Mouse (Mus musculus): ENCODE results near the gene Kcnj9. TPM values are rescaled to one million over a fixed set of nuclear protein-coding genes. Genes with fewer than 3 reads are reported as not detected.
A peak's percentile ranks its signal among the peaks of the same experiment; 100 is the strongest.

The Kcnj9 gene
- polyA plus RNA-seq, 1 experiment from 2014 or later = 2.7 TPM

- 14% methylated on average over 6 of the region's 6 CpGs for WGBS
- no peak overlapping the region for H3K4me3 ChIP-seq (ENCODE audit: low read depth, low read length)
- no peak overlapping the region for H3K9ac ChIP-seq (replicated peaks; ENCODE audit: low read depth, low read length)
- H3K27ac ChIP-seq (ENCODE audit: low read depth, low read length) = no peak overlapping the region
- no peak for ATAC-seq (ENCODE audit: low read depth)
- no peaks in the 10 kb centered on the region for H3K36me3 ChIP-seq (ENCODE audit: control insufficient read depth, insufficient read depth, low read length)
- no peaks in the 10 kb centered on the region for H3K9me3 ChIP-seq (ENCODE audit: control insufficient read depth, low read length)
- H3K4me2 ChIP-seq (ENCODE audit: low read depth, low read length) = no peak overlapping the region
- no peaks in the 10 kb centered on the region for H3K4me1 ChIP-seq (ENCODE audit: control insufficient read depth, insufficient read depth, low read length)
- H3K27me3 ChIP-seq (ENCODE audit: control insufficient read depth, insufficient read depth, low read length) = no peaks in the 10 kb centered on the region
Observed at GRCm38 (mm10) chr1:172302851-172303250, 26.3 kb downstream of the Kcnj9 start.

GRCm38 (mm10) chr1:172302311-172302710 lies 26.8 kb downstream of the Kcnj9 start:
- 77% methylated on average over 3 of the region's 3 CpGs for WGBS
- no peak overlapping the region for H3K27ac ChIP-seq (ENCODE audit: low read depth, low read length)

GRCm38 (mm10) chr1:172301180-172301579 lies 27.9 kb downstream of the Kcnj9 start:
- no peak overlapping the region for H3K9ac ChIP-seq (replicated peaks; ENCODE audit: low read depth, low read length)
- ATAC-seq (ENCODE audit: low read depth) = peak; percentile 47; the same call in 1 of the 2 replicates
- no peaks in the 10 kb centered on the region for H3K36me3 ChIP-seq (ENCODE audit: control insufficient read depth, insufficient read depth, low read length)
- H3K27ac ChIP-seq (ENCODE audit: low read depth, low read length) = no peak overlapping the region
- H3K4me2 ChIP-seq (ENCODE audit: low read depth, low read length) = no peak overlapping the region
- no peak overlapping the region for H3K4me3 ChIP-seq (ENCODE audit: low read depth, low read length)
- H3K9me3 ChIP-seq (ENCODE audit: control insufficient read depth, low read length) = no peaks in the 10 kb centered on the region
- no peaks in the 10 kb centered on the region for H3K27me3 ChIP-seq (ENCODE audit: control insufficient read depth, insufficient read depth, low read length)
- no peaks in the 10 kb centered on the region for H3K4me1 ChIP-seq (ENCODE audit: control insufficient read depth, insufficient read depth, low read length)
- WGBS = 31% methylated on average over 12 of the region's 12 CpGs

More at GRCm38 (mm10) chr1:172302311-172302710, 26.8 kb downstream of the Kcnj9 start:
- no peaks in the 10 kb centered on the region for H3K4me1 ChIP-seq (ENCODE audit: control insufficient read depth, insufficient read depth, low read length)
- H3K4me2 ChIP-seq (ENCODE audit: low read depth, low read length) = no peak overlapping the region
- no peaks in the 10 kb centered on the region for H3K36me3 ChIP-seq (ENCODE audit: control insufficient read depth, insufficient read depth, low read length)
- no peaks in the 10 kb centered on the region for H3K27me3 ChIP-seq (ENCODE audit: control insufficient read depth, insufficient read depth, low read length)
- H3K9me3 ChIP-seq (ENCODE audit: control insufficient read depth, low read length) = no peaks in the 10 kb centered on the region
- no peak for ATAC-seq (ENCODE audit: low read depth)
- H3K9ac ChIP-seq (replicated peaks; ENCODE audit: low read depth, low read length) = no peak overlapping the region
- H3K4me3 ChIP-seq (ENCODE audit: low read depth, low read length) = no peak overlapping the region

GRCm38 (mm10) chr1:172300247-172300646 lies 28.9 kb downstream of the Kcnj9 start:
- no peaks in the 10 kb centered on the region for H3K4me1 ChIP-seq (ENCODE audit: control insufficient read depth, insufficient read depth, low read length)
- WGBS = 83% methylated on average over 5 of the region's 5 CpGs
- H3K36me3 ChIP-seq (ENCODE audit: control insufficient read depth, insufficient read depth, low read length) = no peaks in the 10 kb centered on the region
- no peaks in the 10 kb centered on the region for H3K9me3 ChIP-seq (ENCODE audit: control insufficient read depth, low read length)
- H3K4me2 ChIP-seq (ENCODE audit: low read depth, low read length) = no peak overlapping the region
- no peak overlapping the region for H3K9ac ChIP-seq (replicated peaks; ENCODE audit: low read depth, low read length)
- no peaks in the 10 kb centered on the region for H3K27me3 ChIP-seq (ENCODE audit: control insufficient read depth, insufficient read depth, low read length)
- no peak overlapping the region for H3K27ac ChIP-seq (ENCODE audit: low read depth, low read length)
- ATAC-seq (ENCODE audit: low read depth) = no peak
- H3K4me3 ChIP-seq (ENCODE audit: low read depth, low read length) = no peak overlapping the region

GRCm38 (mm10) chr1:172299528-172299927 lies 29.6 kb downstream of the Kcnj9 start:
- Histone ChIP-seq H3K27ac (ENCODE audit: low read depth, low read length) (no peak overlapping the region), H3K4me1 (ENCODE audit: control insufficient read depth, insufficient read depth, low read length) (no peaks in the 10 kb centered on the region)
- ATAC-seq (ENCODE audit: low read depth) = no peak

GRCm38 (mm10) chr1:172297611-172298537 lies 31.2 kb downstream of the Kcnj9 start, which contains the start of gene Atp1a2:
Atp1a2 (minus strand) TSS chr1:172298064.
- Histone ChIP-seq H3K9ac (replicated peaks; ENCODE audit: low read depth, low read length) (peak within 1 kb of the TSS; percentile 39), H3K9me3 (ENCODE audit: control insufficient read depth, low read length) (no peaks in the 10 kb centered on the region), H3K27ac (ENCODE audit: low read depth, low read length) (peak within 1 kb of the TSS; percentile 72), H3K4me1 (ENCODE audit: control insufficient read depth, insufficient read depth, low read length) (no peaks in the 10 kb centered on the region), H3K36me3 (ENCODE audit: control insufficient read depth, insufficient read depth, low read length) (no peaks in the 10 kb centered on the region), H3K4me3 (ENCODE audit: low read depth, low read length) (peak within 1 kb of the TSS; percentile 26), H3K4me2 (ENCODE audit: low read depth, low read length) (peak within 1 kb of the TSS; percentile 38), H3K27me3 (ENCODE audit: control insufficient read depth, insufficient read depth, low read length) (no peaks in the 10 kb centered on the region)
- 9% methylated on average over 15 of the region's 16 CpGs for WGBS
- ATAC-seq (ENCODE audit: low read depth) = peak; percentile 25; the same call in 1 of the 2 replicates

More at GRCm38 (mm10) chr1:172299528-172299927, 29.6 kb downstream of the Kcnj9 start:
- H3K27me3 ChIP-seq (ENCODE audit: control insufficient read depth, insufficient read depth, low read length) = no peaks in the 10 kb centered on the region
- H3K9me3 ChIP-seq (ENCODE audit: control insufficient read depth, low read length) = no peaks in the 10 kb centered on the region
- no peak overlapping the region for H3K4me2 ChIP-seq (ENCODE audit: low read depth, low read length)
- no peak overlapping the region for H3K9ac ChIP-seq (replicated peaks; ENCODE audit: low read depth, low read length)
- H3K36me3 ChIP-seq (ENCODE audit: control insufficient read depth, insufficient read depth, low read length) = no peaks in the 10 kb centered on the region
- WGBS = 63% methylated on average over 7 of the region's 7 CpGs
- no peak overlapping the region for H3K4me3 ChIP-seq (ENCODE audit: low read depth, low read length)

GRCm38 (mm10) chr1:172296816-172297510 lies 32.2 kb downstream of the Kcnj9 start:
- no peaks in the 10 kb centered on the region for H3K27me3 ChIP-seq (ENCODE audit: control insufficient read depth, insufficient read depth, low read length)
- no peak for ATAC-seq (ENCODE audit: low read depth)
- no peaks in the 10 kb centered on the region for H3K4me1 ChIP-seq (ENCODE audit: control insufficient read depth, insufficient read depth, low read length)
- peak overlapping the region; percentile 72 for H3K27ac ChIP-seq (ENCODE audit: low read depth, low read length)
- H3K36me3 ChIP-seq (ENCODE audit: control insufficient read depth, insufficient read depth, low read length) = no peaks in the 10 kb centered on the region
- WGBS = 69% methylated on average over 6 of the region's 6 CpGs
- H3K4me3 ChIP-seq (ENCODE audit: low read depth, low read length) = peak overlapping the region; percentile 26
- H3K4me2 ChIP-seq (ENCODE audit: low read depth, low read length) = peak overlapping the region; percentile 38
- no peaks in the 10 kb centered on the region for H3K9me3 ChIP-seq (ENCODE audit: control insufficient read depth, low read length)
- H3K9ac ChIP-seq (replicated peaks; ENCODE audit: low read depth, low read length) = peak overlapping the region; percentile 39

- Histone ChIP-seq H3K4me2 (ENCODE audit: low read depth, low read length) (peak overlapping the region; percentile 38; the same call in 1 of the 2 replicates), H3K36me3 (ENCODE audit: control insufficient read depth, insufficient read depth, low read length) (no peaks in the 10 kb centered on the region), H3K9me3 (ENCODE audit: control insufficient read depth, low read length) (no peaks in the 10 kb centered on the region), H3K9ac (replicated peaks; ENCODE audit: low read depth, low read length) (peak overlapping the region; percentile 21; the same call in 1 of the 2 replicates), H3K27ac (ENCODE audit: low read depth, low read length) (peak overlapping the region; percentile 72), H3K27me3 (ENCODE audit: control insufficient read depth, insufficient read depth, low read length) (no peaks in the 10 kb centered on the region), H3K4me3 (ENCODE audit: low read depth, low read length) (peak overlapping the region; percentile 26; the same call in 1 of the 2 replicates), H3K4me1 (ENCODE audit: control insufficient read depth, insufficient read depth, low read length) (no peaks in the 10 kb centered on the region)
- 42% methylated on average over 4 of the region's 4 CpGs for WGBS
- ATAC-seq (ENCODE audit: low read depth) = peak; percentile 76
Observed at GRCm38 (mm10) chr1:172295751-172296197, 33.3 kb downstream of the Kcnj9 start.

Data from neural tube, embryonic 14.5 days (tissue).